Mouse (Mus musculus) mouse embryonic stem cell (cell line): Measurements from ENCODE around the gene Cox10.

Source experiments
- in situ Hi-C, 2 experiments: fragments of 300-500 bp; cut with MboI; formaldehyde crosslinking; loops; 1 replicate in 1 of 2; 3 replicates in 1 of 2; pipeline ENCODE4 v1.14.3; 2019 to 2020; ENCODE audit warnings: low sequenced_read_pairs in 2 of 2, low pct_unique_long_range_greater_than_20kb in 1 of 2, mixed read lengths in 1 of 2; ENCODE audit not compliant: unreplicated experiment in 1 of 2

Gene Cox10

GRCm38 (mm10) chr11:63936641-63937040, 142.6 kb downstream of the Cox10 start:
- in situ Hi-C loops = no loop called here

GRCm38 (mm10) chr11:63926901-63927300, 152.4 kb downstream of the Cox10 start:
- in situ Hi-C loops = no loop called here

DNA sequence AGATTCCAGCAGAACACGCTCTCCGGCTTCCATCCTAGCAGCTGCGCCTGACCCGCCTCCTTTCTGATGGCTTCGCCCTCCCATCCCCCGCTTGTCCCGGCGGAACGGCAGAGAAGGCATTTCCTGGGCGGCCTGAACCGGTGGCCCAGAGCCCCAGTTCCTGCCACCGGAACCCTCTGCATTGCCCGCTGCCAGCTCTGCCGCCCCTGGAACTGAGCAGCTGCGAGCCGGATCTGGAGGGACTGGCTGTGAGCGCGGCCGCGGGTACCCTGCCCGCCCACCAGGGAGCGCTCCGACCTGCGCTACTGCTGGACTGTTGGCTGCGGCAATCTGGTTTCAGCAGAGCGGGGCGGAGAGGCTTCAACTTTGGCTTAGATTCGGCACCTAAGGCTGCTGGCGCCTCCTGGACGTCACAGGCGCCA, 154.1 kb downstream of the Cox10 start:
- in situ Hi-C loops = no loop called here

DNA sequence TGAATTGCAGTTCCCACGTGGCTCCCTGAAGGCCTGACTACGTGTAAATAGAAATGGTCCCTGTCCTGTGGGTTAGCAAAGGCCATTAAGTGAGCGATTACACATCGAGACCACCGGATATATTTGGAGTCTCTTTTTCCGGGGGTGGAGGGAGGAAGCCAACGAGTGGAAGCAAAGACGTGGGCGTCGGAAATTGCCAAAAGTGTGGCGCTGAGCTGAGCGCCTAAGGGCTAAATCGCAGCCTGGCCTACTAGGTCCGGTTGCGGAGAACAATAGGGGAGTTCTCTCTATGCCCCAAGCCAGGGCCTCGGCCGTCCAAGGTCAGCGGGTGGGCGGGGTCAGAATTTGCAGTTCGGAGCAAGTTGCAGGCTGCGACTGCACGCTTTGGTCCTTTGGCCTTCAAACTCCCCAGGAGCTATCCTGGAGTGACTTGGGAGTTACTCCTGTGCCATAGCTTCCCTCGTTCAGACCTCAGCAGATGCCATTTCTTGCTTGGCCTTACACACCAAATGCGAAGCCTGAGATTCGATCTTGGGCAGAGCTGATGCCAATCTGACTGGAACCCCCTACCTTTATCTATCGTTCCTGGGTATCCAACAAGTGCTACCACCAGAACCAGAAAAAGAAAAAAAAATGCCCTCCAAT, 154.9 kb downstream of the Cox10 start:
- in situ Hi-C loops = loop anchor here (5.0 to 25.0 kb wide), 2 partner anchors 33 to 513 kb away; partner anchors contain the start of genes F930015N05Rik (in 1 of the 2) and Hs3st3a1 (in 1 of the 2)

DNA sequence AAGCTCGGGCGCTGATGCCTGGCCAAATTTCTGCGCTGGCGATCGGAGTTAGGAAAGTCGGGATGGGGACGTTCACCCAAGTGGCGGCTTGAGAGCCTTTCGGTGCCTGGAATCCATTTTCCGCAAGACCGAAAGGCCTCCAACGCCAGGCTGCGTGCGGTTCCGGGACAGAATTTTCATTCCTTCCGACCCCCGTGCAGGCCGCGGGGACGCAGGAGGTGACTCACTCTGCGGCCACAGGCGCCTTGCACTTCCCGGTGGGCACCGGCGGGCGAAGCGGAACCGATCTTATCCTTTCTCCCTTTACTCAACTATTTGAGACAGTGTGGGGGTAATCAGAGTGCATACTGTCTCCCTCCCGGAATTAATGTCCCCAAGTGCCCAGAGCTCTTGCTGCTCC, 155.9 kb downstream of the Cox10 start:
- in situ Hi-C loops = loop anchor here (5.0 to 25.0 kb wide), 2 partner anchors 34 to 514 kb away; partner anchors contain the start of genes F930015N05Rik (in 1 of the 2) and Hs3st3a1 (in 1 of the 2)

DNA sequence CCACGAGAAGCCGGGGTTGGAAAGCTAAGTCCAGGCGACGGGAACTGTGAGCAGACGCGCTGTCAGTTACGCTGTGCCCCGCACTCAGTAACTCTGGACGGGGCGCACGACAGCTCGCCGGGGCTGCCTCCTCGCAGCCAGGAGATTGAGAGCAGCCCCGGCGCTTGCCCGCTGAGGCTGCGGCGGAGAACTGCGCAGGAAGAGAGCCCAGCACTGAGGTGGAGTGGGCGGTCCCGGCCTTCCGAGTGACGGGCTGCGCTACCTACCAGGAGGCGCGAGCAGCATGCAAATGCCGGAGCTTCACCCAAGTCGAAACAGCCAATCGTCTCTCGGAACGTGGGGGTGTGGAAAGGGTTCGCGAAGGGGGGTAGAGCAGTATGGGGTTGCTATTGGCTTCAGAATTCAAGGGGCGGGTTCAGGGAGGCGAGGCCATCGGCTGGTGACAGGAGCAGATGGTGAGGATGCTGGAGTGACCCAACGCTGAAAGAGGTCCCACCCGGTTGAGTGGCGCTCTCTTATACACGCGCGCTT, 157.1 kb downstream of the Cox10 start, which contains the start of gene Hs3st3b1:
Gene Hs3st3b1 (minus strand): TSS at position 200 of the 531 bp plus-strand sequence.
- in situ Hi-C loops = loop anchor here (5.0 to 25.0 kb wide), 2 partner anchors 35 to 515 kb away; partner anchors contain the start of genes F930015N05Rik (in 1 of the 2) and Hs3st3a1 (in 1 of the 2)

DNA sequence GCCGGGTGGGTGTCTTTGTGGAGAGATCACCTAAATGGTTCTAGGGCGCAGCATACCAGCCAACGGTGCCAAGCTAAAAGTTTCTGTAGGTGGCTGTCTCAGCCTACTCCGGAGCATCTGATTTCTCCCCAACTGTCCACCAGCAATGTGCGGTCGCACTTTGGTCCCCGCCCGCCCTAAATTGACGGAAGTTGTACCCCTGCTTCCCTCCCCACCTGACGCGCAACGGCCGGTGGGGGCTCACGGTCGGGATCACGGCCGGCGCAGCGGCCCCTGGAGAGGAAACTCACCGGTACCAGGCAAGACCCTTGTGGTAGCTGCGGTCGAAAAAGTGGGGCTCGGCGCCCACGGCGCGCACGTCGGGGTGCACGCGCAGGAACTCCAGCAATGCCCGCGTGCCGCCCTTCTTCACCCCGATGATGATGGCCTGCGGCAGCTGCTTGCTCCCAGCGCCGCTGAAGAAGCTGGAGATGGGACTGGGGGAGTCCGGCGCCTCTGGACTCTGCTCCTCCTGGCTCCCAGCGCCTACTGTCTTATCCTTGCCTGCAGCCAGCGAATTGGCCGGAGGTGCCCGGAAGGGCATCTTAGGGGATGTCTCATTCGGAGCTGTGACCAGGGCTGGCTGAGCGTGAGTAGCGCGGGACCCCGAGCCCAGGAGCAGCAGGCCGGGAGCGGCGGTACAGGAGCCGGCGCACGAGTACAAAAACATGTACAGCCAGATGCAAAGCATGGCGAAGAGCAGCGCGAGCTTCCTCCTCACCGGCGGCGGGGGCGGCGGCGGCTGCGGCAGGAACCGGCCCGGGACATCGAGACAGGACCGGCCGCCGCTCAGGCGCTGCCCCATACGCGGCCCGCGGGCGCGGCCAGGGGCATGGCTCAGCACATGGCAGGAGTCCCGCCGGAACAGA, 158.0 kb downstream of the Cox10 start:
- in situ Hi-C loops = loop anchor here (5.0 to 25.0 kb wide), 2 partner anchors 36 to 516 kb away; partner anchors contain the start of genes F930015N05Rik (in 1 of the 2) and Hs3st3a1 (in 1 of the 2)

DNA sequence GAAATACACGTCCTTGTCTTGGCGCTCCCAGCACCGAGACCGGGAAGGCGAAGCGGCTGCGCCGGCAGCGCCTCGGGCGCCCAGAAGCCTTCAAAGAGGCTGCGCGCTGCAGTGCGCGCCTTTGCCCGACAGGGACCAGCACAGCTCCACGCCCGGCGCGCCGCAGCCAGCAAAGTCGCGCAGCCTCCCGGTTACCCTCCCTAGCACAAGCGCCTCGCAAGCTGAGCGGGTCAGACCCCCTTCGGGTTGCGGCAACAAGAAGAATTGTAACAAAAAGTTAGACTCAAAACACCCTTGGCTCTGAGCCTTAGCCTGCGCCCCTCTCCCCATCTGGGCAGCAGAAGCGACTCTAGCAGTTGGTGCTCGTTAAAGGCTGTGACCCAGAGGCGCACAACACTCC, 158.7 kb downstream of the Cox10 start:
- in situ Hi-C loops = loop anchor here (5.0 to 25.0 kb wide), 2 partner anchors 37 to 517 kb away; partner anchors contain the start of genes F930015N05Rik (in 1 of the 2) and Hs3st3a1 (in 1 of the 2)

DNA sequence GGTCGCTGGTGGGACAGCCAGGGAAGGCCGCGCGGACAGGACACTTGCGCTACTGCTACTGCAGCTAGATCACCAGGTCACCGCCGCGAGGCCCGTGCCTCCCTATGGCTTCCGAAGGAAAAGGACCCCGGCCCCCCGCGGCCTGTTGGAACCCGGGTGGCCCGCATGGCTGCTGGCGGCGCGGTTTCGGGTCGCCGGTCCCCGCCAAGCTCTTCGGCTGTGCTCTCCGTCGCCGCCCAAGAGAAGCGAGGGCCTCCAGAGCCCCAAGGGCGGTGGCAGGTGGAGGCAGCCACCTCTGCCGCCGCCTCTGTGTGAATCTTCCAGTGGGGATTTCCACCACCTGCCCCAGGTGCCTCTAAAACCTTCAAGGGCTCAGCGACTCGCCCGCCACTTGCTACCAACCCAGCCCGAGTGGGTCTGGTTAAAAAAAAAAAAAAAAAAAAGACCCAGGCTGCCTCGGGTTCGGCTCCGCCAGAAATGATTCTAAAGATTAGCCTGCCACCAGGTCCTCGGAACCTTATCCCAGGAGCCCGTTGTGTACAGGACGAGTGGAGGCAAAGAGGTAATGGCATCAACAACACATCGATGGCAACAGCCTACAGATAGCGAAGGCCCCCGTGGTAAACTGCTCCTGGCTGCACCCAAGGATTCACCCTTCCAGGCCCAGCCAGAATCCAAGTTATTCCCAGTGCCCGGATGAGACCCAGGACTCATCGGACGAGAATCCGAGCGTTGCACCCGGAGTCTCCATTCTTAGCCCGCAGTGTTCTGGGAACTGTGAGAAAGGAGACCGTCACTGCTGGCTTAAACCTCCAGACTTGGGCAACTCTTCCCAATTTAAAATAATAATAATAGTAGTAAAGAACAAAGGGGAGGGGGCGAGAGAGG, 159.8 kb downstream of the Cox10 start:
- in situ Hi-C loops = loop anchor here (5.0 to 25.0 kb wide), 2 partner anchors 38 to 518 kb away; partner anchors contain the start of genes F930015N05Rik (in 1 of the 2) and Hs3st3a1 (in 1 of the 2)

DNA sequence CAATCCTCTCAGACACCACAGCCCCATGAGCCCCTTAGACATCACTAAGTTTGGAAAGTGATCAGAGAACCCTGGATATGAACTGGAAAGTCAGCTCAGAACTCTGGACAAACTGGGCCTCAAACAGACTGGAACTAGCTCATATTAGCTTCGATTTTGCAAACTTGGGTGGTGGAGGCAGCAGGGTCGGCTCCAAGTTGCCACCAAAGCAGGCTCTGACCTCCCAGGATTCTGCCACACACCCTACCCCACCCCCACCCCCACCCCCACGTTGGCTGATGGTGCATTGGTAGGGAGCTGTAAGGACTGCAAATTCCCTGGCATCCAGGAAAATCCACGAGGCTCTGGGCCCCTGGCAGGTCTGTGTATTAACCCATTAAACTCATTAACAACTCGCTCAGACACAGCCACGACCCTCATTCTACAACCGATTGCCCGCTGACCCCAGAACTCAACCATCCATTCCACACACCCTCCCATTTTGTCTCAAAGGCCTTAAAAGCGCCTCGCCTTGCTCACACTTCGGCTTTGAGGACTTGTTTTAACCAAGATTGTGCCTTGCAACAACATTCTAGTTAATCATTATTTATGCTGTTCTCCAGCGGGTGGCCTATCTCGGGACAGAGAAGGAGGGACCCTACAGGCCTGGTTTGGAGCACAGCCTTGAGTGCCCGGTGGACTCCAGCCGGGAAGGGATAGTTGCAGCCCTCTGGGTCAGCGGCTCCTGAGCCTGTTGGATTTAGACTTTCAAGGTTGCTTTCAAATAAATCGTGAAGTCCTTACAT, 160.8 kb downstream of the Cox10 start:
- in situ Hi-C loops = loop anchor here in 1 of 2 experiments (25.0 kb wide), 1 partner anchor 519 kb away; the partner anchor contains the start of genes F930015N05Rik and Hs3st3a1

- in situ Hi-C loops = loop anchor here in 1 of 2 experiments (25.0 kb wide), 1 partner anchor 520 kb away; the partner anchor contains the start of genes F930015N05Rik and Hs3st3a1
These were observed 161.7 kb downstream of the Cox10 start for GRCm38 (mm10) chr11:63917561-63917960.

- in situ Hi-C loops = loop anchor here in 1 of 2 experiments (25.0 kb wide), 1 partner anchor 523 kb away; the partner anchor contains the start of genes F930015N05Rik and Hs3st3a1
These were observed 164.9 kb downstream of the Cox10 start for GRCm38 (mm10) chr11:63914388-63914787.

- in situ Hi-C loops = loop anchor here in 1 of 2 experiments (25.0 kb wide), 1 partner anchor 523 kb away; the partner anchor contains the start of genes F930015N05Rik and Hs3st3a1
These were observed 165.3 kb downstream of the Cox10 start for GRCm38 (mm10) chr11:63913936-63914335.
